Mouse (Mus musculus): ENCODE results near the gene Zc2hc1b. TPM values are rescaled to one million over a fixed set of nuclear protein-coding genes. Genes with fewer than 3 reads are reported as not detected.

The Zc2hc1b gene
- polyA plus RNA-seq, 1 experiment from 2014 or later, result not detected

DNA sequence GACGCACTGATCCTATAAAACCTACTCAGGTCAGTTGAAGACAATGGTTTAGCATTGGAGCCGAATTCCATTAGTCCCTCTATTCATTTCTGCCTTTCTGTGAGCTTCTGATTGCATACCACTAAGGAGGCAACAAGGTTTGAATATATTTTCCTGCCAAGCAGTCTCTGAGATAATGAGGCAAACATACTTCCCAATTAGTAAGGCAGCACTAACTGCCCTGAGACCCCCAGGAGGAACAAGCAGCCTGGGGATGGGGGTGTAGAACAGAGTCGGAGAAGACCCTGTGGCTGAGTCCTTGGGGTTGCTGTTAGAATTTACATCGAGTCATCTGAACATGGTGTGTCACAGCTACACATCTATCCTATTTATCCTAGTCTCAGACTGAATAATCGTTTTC lies 22.4 kb downstream of the Zc2hc1b start:
- WGBS (ENCODE audit: insufficient replicate concordance), result 59% methylated on average over 5 of the region's 5 CpGs
- Histone ChIP-seq H3K9ac (ENCODE audit: low read depth, low read length) (no peak overlapping the region), H3K4me1 (ENCODE audit: control insufficient read depth, low read depth, low read length) (no peaks in the 10 kb centered on the region), H3K27me3 (ENCODE audit: control insufficient read depth, insufficient read depth, low read depth, low read length) (no peaks in the 10 kb centered on the region), H3K9me3 (replicated peaks; ENCODE audit: control insufficient read depth, low read length) (no peaks in the 10 kb centered on the region), H3K36me3 (ENCODE audit: control insufficient read depth, insufficient read depth) (no peaks in the 10 kb centered on the region), H3K4me2 (ENCODE audit: low read depth, low read length) (no peak overlapping the region), H3K4me3 (ENCODE audit: low read depth, low read length) (no peak overlapping the region), H3K27ac (ENCODE audit: low read length) (no peak overlapping the region)
- ATAC-seq (ENCODE audit: low read depth), result no peak

GRCm38 (mm10) chr10:13152811-13153364 lies 24.9 kb downstream of the Zc2hc1b start:
- 52% methylated on average over 4 of the region's 4 CpGs for WGBS (ENCODE audit: insufficient replicate concordance)
- Histone ChIP-seq H3K4me1 (ENCODE audit: control insufficient read depth, low read depth, low read length) (no peaks in the 10 kb centered on the region), H3K9ac (ENCODE audit: low read depth, low read length) (no peak overlapping the region), H3K4me3 (ENCODE audit: low read depth, low read length) (no peak overlapping the region), H3K9me3 (replicated peaks; ENCODE audit: control insufficient read depth, low read length) (no peaks in the 10 kb centered on the region), H3K36me3 (ENCODE audit: control insufficient read depth, insufficient read depth) (no peaks in the 10 kb centered on the region), H3K4me2 (ENCODE audit: low read depth, low read length) (no peak overlapping the region), H3K27me3 (ENCODE audit: control insufficient read depth, insufficient read depth, low read depth, low read length) (no peaks in the 10 kb centered on the region), H3K27ac (ENCODE audit: low read length) (no peak overlapping the region)
- ATAC-seq (ENCODE audit: low read depth), result no peak

DNA sequence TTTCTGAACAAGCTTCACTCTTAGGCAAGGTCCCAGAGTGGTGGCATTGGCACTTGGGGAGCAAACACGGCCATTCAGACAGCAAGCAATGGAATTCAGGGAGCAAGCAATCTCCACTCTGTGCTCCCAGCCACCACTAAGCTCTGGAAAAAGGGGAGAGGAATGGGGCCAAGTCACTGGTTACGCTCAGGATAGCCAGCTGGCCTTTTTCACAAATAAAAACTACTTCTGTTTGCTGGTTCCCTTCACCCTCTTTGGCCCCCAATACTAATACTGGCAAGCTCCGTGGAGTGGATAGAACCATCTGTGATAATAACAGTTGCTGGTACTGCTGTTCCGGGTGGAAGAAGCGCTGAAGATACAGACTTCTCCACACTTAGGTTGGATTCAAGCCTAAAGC lies 26.5 kb downstream of the Zc2hc1b start:
- H3K4me1 ChIP-seq (ENCODE audit: control insufficient read depth, low read depth, low read length), result no peaks in the 10 kb centered on the region
- no peaks in the 10 kb centered on the region for H3K27me3 ChIP-seq (ENCODE audit: control insufficient read depth, insufficient read depth, low read depth, low read length)
- no peak overlapping the region for H3K27ac ChIP-seq (ENCODE audit: low read length)
- H3K9ac ChIP-seq (ENCODE audit: low read depth, low read length), result no peak overlapping the region
- no peak for ATAC-seq (ENCODE audit: low read depth)
- no peak overlapping the region for H3K4me3 ChIP-seq (ENCODE audit: low read depth, low read length)
- WGBS (ENCODE audit: insufficient replicate concordance), result 67% methylated on average over 5 of the region's 5 CpGs
- no peak overlapping the region for H3K4me2 ChIP-seq (ENCODE audit: low read depth, low read length)
- H3K9me3 ChIP-seq (replicated peaks; ENCODE audit: control insufficient read depth, low read length), result no peaks in the 10 kb centered on the region
- H3K36me3 ChIP-seq (ENCODE audit: control insufficient read depth, insufficient read depth), result no peaks in the 10 kb centered on the region

DNA sequence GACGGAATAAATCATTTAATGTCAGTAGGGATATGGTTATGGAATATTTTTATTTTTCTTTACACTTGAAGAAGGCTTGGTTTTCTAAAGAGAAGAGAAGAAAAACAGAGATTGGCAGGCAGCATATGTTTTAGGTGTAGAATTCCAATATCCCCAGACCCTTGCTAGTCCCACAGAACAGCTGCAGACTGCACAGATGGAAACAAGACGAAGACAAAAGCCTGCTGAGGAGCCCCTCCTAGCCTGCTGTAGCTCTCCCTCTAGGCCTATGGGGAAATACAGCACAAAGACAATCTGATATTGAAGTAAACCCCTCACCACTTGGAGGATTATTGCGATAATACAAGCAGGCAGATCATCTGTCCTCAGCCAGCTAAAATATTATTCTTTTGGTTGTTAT lies 27.4 kb downstream of the Zc2hc1b start:
- Histone ChIP-seq H3K4me2 (ENCODE audit: low read depth, low read length) (no peak overlapping the region), H3K4me1 (ENCODE audit: control insufficient read depth, low read depth, low read length) (no peaks in the 10 kb centered on the region), H3K4me3 (ENCODE audit: low read depth, low read length) (no peak overlapping the region), H3K9ac (ENCODE audit: low read depth, low read length) (no peak overlapping the region), H3K9me3 (replicated peaks; ENCODE audit: control insufficient read depth, low read length) (no peaks in the 10 kb centered on the region), H3K27me3 (ENCODE audit: control insufficient read depth, insufficient read depth, low read depth, low read length) (no peaks in the 10 kb centered on the region), H3K36me3 (ENCODE audit: control insufficient read depth, insufficient read depth) (no peaks in the 10 kb centered on the region), H3K27ac (ENCODE audit: low read length) (no peak overlapping the region)
- 51% methylated on average over 3 of the region's 3 CpGs for WGBS (ENCODE audit: insufficient replicate concordance)
- ATAC-seq (ENCODE audit: low read depth), result no peak

DNA sequence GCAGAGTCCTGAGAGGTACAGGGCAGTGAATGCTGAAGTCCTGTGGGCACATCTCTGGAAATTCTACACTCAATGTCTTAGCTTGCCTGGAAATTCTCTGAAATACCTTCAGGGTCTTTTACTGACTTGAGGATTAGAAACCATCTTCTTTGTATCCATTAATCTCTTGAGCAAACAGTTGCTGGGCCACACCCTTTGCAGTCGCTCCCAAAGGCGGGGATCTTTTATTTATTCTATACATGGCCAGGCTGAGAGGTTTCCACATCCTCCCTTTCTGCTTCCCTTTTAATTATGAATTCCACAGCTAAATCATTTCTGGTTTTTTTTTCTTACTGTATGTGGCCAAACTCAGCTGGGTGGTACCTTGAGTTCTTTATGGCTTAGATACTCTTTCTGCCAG lies 37.4 kb downstream of the Zc2hc1b start:
- no peak overlapping the region for H3K9ac ChIP-seq (ENCODE audit: low read depth, low read length)
- H3K27me3 ChIP-seq (ENCODE audit: control insufficient read depth, insufficient read depth, low read depth, low read length), result no peaks in the 10 kb centered on the region
- no peaks in the 10 kb centered on the region for H3K36me3 ChIP-seq (ENCODE audit: control insufficient read depth, insufficient read depth)
- H3K4me1 ChIP-seq (ENCODE audit: control insufficient read depth, low read depth, low read length), result no peaks in the 10 kb centered on the region
- ATAC-seq (ENCODE audit: low read depth), result no peak
- WGBS (ENCODE audit: insufficient replicate concordance), result 56% methylated on average over 2 of the region's 2 CpGs
- no peaks in the 10 kb centered on the region for H3K9me3 ChIP-seq (replicated peaks; ENCODE audit: control insufficient read depth, low read length)
- H3K4me3 ChIP-seq (ENCODE audit: low read depth, low read length), result no peak overlapping the region
- no peak overlapping the region for H3K27ac ChIP-seq (ENCODE audit: low read length)
- no peak overlapping the region for H3K4me2 ChIP-seq (ENCODE audit: low read depth, low read length)

DNA sequence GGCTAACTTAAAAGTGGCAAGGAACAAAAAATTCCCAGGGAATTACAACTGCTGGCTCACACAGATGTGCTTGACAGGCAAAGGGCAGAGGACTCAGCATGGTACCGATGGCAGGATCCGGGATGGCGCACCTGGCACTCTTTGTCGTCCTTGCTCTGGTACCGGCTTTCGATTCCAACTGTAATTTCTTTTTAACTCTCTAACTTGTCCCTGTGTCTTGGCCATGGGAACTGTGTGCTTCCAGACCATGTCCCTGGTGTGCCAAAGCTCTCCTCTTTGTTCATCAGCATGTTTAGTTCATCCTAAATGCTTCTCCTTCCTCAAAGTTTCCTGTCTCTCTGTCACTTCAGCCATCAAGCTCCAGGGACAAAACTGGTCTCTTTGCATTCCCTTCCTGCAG lies 39.9 kb downstream of the Zc2hc1b start:
- WGBS (ENCODE audit: insufficient replicate concordance), result 87% methylated on average over 6 of the region's 6 CpGs
- Histone ChIP-seq H3K36me3 (ENCODE audit: control insufficient read depth, insufficient read depth) (no peaks in the 10 kb centered on the region), H3K4me2 (ENCODE audit: low read depth, low read length) (no peak overlapping the region), H3K4me3 (ENCODE audit: low read depth, low read length) (no peak overlapping the region), H3K27me3 (ENCODE audit: control insufficient read depth, insufficient read depth, low read depth, low read length) (no peaks in the 10 kb centered on the region), H3K4me1 (ENCODE audit: control insufficient read depth, low read depth, low read length) (no peaks in the 10 kb centered on the region), H3K27ac (ENCODE audit: low read length) (no peak overlapping the region), H3K9ac (ENCODE audit: low read depth, low read length) (no peak overlapping the region), H3K9me3 (replicated peaks; ENCODE audit: control insufficient read depth, low read length) (no peaks in the 10 kb centered on the region)
- no peak for ATAC-seq (ENCODE audit: low read depth)

DNA sequence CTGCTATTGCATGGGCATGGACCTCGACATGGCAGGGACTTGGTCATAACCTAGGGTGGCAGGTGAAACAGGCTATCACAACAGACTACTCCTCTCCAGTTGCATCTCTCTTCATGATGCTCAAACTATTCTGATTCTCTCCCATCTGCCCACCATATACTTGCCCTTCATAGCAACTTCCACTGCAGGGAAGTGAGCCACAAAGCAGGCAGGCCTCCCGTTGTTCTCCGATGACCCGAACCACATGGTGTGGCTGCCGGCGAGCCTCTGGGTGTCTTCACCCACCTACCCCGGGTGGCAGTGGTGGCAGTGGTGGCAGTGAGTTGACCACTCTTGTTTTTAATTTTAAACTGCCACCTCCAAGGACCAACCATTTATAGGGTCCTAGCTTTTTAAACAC lies 42.1 kb downstream of the Zc2hc1b start:
- Histone ChIP-seq H3K27me3 (ENCODE audit: control insufficient read depth, insufficient read depth, low read depth, low read length) (no peaks in the 10 kb centered on the region), H3K36me3 (ENCODE audit: control insufficient read depth, insufficient read depth) (no peaks in the 10 kb centered on the region), H3K27ac (ENCODE audit: low read length) (no peak overlapping the region), H3K9ac (ENCODE audit: low read depth, low read length) (no peak overlapping the region), H3K9me3 (replicated peaks; ENCODE audit: control insufficient read depth, low read length) (no peaks in the 10 kb centered on the region), H3K4me1 (ENCODE audit: control insufficient read depth, low read depth, low read length) (no peaks in the 10 kb centered on the region), H3K4me2 (ENCODE audit: low read depth, low read length) (no peak overlapping the region), H3K4me3 (ENCODE audit: low read depth, low read length) (no peak overlapping the region)
- ATAC-seq (ENCODE audit: low read depth), result no peak
- WGBS (ENCODE audit: insufficient replicate concordance), result 75% methylated on average over 7 of the region's 7 CpGs

GRCm38 (mm10) chr10:13135276-13135675 lies 42.5 kb downstream of the Zc2hc1b start:
- no peak overlapping the region for H3K4me3 ChIP-seq (ENCODE audit: low read depth, low read length)
- ATAC-seq (ENCODE audit: low read depth), result no peak
- H3K27ac ChIP-seq (ENCODE audit: low read length), result no peak overlapping the region
- no peaks in the 10 kb centered on the region for H3K4me1 ChIP-seq (ENCODE audit: control insufficient read depth, low read depth, low read length)
- no peaks in the 10 kb centered on the region for H3K27me3 ChIP-seq (ENCODE audit: control insufficient read depth, insufficient read depth, low read depth, low read length)
- no peak overlapping the region for H3K4me2 ChIP-seq (ENCODE audit: low read depth, low read length)
- H3K9ac ChIP-seq (ENCODE audit: low read depth, low read length), result no peak overlapping the region
- no peaks in the 10 kb centered on the region for H3K36me3 ChIP-seq (ENCODE audit: control insufficient read depth, insufficient read depth)
- H3K9me3 ChIP-seq (replicated peaks; ENCODE audit: control insufficient read depth, low read length), result no peaks in the 10 kb centered on the region
- WGBS (ENCODE audit: insufficient replicate concordance), result 77% methylated on average over 7 of the region's 7 CpGs

- no peaks in the 10 kb centered on the region for H3K36me3 ChIP-seq (ENCODE audit: control insufficient read depth, insufficient read depth)
- H3K4me1 ChIP-seq (ENCODE audit: control insufficient read depth, low read depth, low read length), result no peaks in the 10 kb centered on the region
- no peak for ATAC-seq (ENCODE audit: low read depth)
- no peak overlapping the region for H3K4me3 ChIP-seq (ENCODE audit: low read depth, low read length)
- no peak overlapping the region for H3K9ac ChIP-seq (ENCODE audit: low read depth, low read length)
- 69% methylated on average over 4 of the region's 4 CpGs for WGBS (ENCODE audit: insufficient replicate concordance)
- H3K27ac ChIP-seq (ENCODE audit: low read length), result no peak overlapping the region
- H3K4me2 ChIP-seq (ENCODE audit: low read depth, low read length), result no peak overlapping the region
- no peaks in the 10 kb centered on the region for H3K9me3 ChIP-seq (replicated peaks; ENCODE audit: control insufficient read depth, low read length)
- H3K27me3 ChIP-seq (ENCODE audit: control insufficient read depth, insufficient read depth, low read depth, low read length), result no peaks in the 10 kb centered on the region
These were observed 44.0 kb downstream of the Zc2hc1b start for GRCm38 (mm10) chr10:13133850-13134249.

Measured in liver, embryonic 16.5 days (tissue).